Mouse (Mus musculus) retina, embryonic 14.5 days (tissue): Measurements from ENCODE around the gene Creb5.

Experiments
- DNase-seq: peaks from one replicate; pipeline ENCODE4 v3.0.0-alpha.2; 2015; ENCODE audit warnings: low spot score

The Creb5 gene

DNA sequence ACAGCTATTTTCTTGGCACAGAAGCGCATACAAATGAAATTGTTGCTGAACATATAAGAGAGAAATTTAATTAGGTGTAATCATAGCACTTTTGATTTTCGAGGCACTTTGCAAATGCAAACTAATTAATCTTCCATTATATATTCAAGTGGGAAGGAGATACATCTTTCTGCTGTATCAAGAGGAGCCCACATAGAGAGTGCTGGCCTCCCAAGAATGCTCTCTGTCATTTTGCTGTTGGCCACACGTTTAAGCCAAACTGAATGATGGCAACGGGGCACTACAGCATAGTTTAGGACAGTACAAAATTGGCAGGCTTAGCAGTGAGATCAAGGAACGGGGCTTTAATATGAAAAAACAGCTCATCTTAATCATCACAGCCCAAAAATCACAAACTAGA lies 356.4 kb downstream of the Creb5 start:
- no peak for DNase-seq

- no peak for DNase-seq
Observed at GRCm38 (mm10) chr6:53644056-53644455, 357.0 kb downstream of the Creb5 start.

- no peak for DNase-seq
Observed at GRCm38 (mm10) chr6:53644971-53645370, 357.9 kb downstream of the Creb5 start.

GRCm38 (mm10) chr6:53649782-53650181 lies 362.7 kb downstream of the Creb5 start:
- peak; percentile 50 for DNase-seq

- DNase-seq = no peak
Observed at GRCm38 (mm10) chr6:53652691-53653090, 365.6 kb downstream of the Creb5 start.

GRCm38 (mm10) chr6:53653706-53654360 lies 366.8 kb downstream of the Creb5 start:
- no peak for DNase-seq

- DNase-seq = no peak
Observed at GRCm38 (mm10) chr6:53654361-53654824, 367.3 kb downstream of the Creb5 start.

DNA sequence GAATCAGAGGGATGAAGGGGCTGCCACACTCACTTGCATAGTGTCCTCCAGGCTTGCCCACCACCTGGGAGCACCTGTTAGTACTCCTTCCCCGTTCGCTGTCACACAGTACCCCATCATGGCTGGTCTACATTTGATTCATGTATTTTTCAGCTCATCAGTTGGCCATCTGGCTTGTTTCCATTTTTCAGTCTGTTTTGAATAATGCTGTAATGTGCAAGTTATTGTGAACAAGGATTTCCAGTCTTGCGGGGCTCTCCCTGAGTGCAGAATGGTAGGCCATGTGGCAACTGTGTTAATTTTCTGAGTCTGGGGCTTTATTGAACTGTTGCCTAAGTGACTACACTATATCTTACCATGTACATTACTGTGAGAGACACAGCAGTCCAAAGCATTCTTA lies 369.4 kb downstream of the Creb5 start:
- no peak for DNase-seq

GRCm38 (mm10) chr6:53657483-53657882 lies 370.4 kb downstream of the Creb5 start:
- peak; percentile 26 for DNase-seq

DNA sequence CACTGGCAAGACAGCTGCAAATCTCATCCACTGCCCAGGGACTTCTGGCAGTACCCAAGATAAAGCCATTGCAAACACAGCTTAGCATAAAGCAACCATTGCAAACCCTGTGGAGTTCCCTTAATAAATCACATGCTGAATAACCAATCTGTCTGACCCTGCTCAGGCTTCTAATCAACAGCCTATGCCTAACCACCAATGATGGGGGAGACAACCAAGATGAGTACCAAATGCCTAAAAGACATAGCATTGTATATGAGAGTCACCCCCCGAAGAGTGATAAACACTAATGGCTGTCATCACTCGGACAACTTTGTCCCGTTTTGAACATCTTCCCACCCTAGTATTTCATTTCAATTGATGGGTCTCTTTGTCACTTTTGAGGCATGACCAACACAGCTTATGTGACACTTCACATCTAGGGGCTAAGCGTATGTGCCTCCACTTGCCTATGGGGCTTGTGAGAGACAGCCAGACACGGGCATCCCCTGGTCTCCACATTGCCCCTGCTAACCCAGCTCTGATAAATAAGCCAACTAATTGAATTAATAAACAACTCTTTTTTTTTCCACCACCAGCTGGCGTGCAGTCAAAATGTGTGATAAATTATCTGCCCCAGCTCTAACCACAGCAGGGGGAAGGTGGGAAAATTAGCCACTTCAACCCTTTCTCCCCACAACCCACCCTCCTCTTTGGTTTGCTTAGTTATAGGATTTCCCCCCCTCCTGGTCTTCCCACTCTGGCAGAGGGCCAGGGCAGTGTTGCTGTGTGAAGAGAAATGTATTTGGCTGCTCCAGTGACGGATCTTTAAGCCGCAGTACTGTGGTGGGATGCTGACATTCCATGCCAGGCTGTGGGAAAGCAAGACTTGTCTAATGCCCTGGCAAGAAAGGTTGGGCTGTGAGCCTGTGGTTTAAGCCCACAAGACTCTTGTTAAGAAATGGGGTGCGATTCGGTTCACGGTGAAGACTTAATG lies 376.1 kb downstream of the Creb5 start:
- DNase-seq = no peak

GRCm38 (mm10) chr6:53664759-53665158 lies 377.7 kb downstream of the Creb5 start:
- no peak for DNase-seq

GRCm38 (mm10) chr6:53666503-53666902 lies 379.4 kb downstream of the Creb5 start:
- DNase-seq = no peak

DNA sequence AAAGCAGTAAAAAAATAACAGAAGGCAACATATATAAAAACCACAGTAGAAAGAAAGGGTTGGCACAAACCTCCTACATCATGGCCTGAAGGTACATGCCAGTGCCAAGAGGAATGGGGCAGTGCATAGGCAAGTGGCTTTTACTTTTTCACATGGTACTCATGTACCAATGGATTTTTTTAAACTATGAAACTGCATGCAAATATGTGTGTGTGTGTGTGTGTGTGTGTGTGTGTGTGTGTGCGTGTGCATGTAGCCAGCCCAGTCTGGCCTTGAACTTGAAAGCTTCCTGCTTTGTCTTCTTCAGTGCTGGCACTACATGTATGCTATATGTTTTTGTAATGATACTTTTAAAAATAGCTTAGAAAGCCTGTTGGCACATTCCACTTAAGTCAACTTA lies 391.2 kb downstream of the Creb5 start:
- DNase-seq = no peak

DNA sequence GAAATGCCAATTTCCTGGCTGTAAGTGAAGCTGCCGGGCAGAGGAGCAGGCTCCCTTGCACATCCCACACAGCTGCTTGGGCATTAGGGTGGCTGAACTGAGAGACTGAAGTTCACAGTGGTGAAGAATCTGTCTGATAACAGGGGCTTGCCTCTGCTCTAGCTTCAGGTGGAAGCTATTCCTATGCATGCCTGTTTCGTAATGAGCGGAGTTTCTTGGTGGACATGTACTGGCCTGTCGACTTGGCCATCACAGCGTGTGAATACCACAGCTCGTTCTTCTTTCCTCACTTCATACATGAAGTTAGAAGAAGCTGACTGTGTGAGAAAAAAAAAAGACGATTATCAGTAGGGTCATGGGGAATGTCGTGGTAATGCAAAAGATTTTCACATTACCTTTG lies 393.0 kb downstream of the Creb5 start:
- no peak for DNase-seq

GRCm38 (mm10) chr6:53684416-53684815 lies 397.3 kb downstream of the Creb5 start:
- DNase-seq = no peak

- no peak for DNase-seq
Observed at GRCm38 (mm10) chr6:53685323-53685722, 398.3 kb downstream of the Creb5 start.

GRCm38 (mm10) chr6:53688762-53689477 lies 401.9 kb downstream of the Creb5 start:
- no peak for DNase-seq

GRCm38 (mm10) chr6:53691006-53691405 lies 403.9 kb downstream of the Creb5 start:
- DNase-seq = no peak

DNA sequence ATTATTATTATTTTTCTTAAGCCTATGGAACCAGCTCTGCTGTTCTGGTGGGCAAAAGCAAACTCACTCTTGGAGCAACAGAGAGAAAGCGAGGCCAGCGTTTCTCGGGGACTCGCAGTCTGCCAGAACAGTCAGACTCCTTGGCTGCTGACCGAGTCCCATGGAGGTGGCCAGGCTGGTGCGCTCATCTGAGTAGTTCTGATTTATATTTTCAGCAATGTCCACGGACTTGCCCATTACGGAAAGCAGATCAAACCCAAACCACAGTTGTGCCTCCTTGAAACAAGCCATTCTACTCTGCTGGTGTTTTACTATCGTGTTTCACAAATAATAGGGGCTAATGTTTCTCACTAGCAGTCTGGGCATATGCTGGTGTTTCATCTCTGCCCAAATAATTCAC lies 408.1 kb downstream of the Creb5 start:
- DNase-seq = no peak

- DNase-seq = no peak
Observed at GRCm38 (mm10) chr6:53696471-53696870, 409.4 kb downstream of the Creb5 start.

DNA sequence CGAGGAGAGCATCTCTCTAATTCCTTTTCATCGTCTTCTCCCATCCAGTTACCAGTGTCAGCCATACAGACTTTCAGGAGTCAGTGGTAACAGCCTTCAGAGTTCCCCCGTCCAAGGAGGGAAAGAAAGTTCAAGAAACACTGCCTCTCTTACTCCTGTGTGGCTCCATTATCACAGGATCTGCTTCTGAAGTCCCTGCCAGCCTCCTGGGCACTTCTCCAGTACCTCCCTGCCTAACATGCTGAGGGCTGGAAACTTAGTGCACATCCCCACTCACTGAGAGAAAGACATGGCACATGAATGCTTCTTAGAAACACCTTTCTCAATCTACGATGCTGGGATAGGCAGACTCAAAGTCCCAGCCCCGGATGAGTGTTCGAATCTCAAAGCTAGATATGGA lies 409.9 kb downstream of the Creb5 start:
- DNase-seq = no peak

GRCm38 (mm10) chr6:53698128-53698749 lies 411.2 kb downstream of the Creb5 start:
- peak; percentile 59 for DNase-seq
